Mouse (Mus musculus) mouse trophoblast stem cell (cell line): ENCODE data around the gene Slc9a8.

Experiments used
- in situ Hi-C, 2 experiments: fragments of 300-500 bp; cut with MseI, MboI; formaldehyde crosslinking; loops; 2 replicates in 1 of 2; 3 replicates in 1 of 2; pipeline ENCODE4 v1.15.1; 2025

Slc9a8 gene

DNA sequence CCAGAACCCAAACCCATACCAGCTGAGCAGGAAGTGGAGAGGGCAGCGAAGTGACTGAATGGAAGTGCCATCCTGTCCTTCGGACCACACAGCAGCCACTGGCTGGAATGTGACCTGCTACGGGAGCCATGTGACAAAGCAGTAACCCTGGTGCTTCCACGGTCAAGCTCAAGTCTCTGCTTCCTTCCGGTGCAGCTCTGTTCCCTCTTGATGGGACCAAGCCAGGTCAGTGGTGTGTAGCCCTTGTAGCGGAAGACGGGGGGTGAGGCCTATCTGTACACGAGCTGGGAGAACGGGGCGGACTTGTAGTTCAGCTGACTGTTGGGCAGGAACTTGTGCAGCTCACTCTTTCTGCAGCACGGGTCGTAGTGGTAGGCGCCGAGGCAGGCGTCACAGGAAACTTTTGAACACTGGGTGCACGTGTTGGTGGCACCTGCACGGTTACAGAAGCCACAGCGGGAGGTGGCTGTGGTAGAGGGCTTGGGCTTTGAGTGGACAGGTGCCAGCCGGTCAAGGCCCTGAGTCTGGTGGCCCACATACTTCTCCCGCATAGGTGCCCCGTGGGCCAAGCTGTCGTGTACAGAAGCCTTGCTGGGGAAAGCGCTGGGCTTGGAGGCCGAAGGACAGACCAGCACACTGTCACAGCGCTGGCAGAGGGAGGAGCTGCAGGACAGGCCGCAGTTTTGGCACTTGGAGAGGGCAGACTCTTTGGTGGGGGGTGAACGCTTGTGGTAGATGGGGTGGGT is 61.7 kb downstream of the Slc9a8 start:
- in situ Hi-C loops, result no loop called here

DNA sequence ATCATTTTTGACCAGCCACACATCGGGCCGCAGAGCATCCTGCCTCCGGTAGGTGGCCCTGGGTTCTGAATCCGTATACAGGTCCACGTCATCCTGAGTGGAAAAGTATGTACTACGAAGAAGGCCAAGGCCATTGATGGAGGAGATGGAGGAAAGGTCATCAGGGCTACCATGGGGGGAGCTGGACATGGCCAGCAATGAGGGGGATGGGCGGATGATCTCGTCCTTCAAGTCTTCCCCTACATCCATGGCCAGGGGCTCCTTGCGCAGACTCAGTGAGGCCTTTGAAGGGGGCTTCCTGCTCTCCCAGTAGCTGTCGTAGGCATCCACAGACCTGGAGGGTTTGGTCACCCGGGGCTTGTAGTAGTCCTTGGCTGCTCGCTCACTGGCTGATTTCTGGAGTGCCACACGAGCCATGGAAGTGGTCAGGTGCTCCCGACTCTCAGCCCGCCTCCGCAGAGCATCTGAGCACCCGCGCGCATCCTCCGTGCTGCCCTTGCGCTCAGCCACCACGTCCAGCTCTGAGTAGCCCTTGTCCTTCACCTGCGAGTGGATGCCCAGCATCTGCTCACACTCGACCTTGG is 62.4 kb downstream of the Slc9a8 start:
- in situ Hi-C loops, result no loop called here

DNA sequence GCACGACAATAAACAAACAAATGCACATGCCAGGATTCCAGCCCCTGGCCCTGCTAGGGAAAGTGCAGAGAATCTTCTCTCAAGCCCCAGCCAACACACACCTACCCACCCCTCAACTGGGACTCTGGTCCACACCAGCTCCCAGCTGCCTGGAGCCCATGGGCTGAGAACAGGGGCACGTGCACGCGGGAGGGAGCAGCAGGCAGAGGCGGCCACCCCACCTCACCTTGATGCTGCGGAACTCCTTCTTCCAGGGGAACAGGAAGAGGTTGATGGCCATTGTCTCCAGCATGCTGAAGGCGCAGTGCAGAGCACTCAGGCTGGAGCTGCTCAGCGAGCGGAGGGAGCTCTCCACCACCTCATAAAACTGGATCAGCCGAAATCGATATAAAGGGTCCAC is 63.4 kb downstream of the Slc9a8 start:
- in situ Hi-C loops, result no loop called here

DNA sequence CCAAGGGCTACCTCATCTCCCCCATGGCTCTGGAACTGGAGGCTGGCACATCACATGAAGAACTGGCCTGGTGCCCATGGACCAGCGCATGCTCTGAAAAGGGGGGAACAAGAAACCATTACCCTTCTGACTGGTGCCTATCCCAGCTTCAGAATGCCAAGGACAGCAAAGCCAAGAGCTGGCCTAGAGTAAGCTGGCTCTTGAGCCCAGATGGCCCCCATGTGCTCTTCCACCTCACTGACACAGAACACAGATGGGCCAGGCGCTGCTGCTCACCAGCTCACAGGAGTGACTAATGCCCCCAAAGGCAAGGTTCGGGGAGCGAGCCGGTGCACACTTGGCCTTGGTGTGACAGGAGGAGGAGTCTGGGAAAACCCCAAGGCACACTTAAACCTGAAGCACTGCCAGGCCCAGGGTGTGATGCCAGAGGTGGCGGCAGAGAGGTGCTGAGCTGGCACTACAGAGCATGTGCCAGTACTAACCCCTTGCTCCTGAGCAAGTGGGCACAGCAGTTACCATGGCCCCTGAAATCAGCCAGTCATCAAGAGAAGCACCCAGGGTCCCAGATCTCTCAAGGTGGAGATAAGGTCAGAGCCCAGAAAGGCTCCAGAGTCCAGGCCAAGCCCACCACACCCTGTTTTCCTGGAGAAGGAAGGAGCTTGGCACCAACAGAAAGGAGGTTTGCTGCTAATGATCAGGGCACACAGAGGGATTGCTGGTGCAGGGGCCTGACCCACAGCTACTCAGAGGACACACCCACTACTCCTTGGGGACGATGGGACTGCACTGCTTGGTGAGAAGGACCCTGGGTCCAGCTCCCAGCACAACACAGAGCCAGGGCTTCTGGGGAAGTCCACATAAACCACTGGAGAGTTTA is 64.2 kb downstream of the Slc9a8 start:
- in situ Hi-C loops, result no loop called here

DNA sequence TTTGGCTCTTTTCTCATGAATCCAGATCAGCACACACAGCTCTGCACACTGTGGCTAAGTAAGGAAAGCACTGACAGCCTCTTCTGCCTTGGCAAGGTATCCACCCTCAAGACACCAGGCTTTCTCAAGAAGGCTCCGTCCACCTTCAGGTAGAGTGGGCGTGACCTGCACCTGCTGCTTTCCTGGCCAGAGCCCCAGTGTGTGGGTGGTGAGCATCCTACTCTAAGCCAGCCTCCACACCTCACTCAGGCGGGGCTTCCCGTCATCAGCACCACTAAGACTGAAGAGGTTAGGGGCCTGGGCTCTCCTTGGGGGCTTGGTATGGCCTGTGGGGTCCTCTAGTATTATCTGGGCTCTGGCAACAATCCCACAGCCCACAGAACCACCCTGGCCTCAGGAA is 65.1 kb downstream of the Slc9a8 start:
- in situ Hi-C loops, result no loop called here

DNA sequence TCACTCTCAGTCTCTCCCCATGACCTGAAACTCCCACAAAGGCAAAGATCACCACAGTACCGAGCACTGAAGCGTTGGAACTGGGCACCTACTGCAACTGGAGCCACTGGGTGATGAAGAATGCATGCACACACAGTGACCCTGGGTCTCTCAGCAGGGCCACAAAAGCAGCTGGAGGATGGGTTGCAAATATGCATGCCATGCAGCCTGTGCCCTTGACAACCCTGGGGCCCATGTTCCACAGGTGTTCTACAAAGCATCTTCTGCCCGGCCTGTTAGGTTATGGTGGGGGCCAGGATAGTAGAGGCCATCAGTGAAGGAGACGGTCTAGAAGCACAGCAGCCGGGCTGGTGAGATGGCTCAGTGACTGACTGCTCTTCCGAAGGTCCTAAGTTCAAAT is 66.0 kb downstream of the Slc9a8 start:
- in situ Hi-C loops, result no loop called here

DNA sequence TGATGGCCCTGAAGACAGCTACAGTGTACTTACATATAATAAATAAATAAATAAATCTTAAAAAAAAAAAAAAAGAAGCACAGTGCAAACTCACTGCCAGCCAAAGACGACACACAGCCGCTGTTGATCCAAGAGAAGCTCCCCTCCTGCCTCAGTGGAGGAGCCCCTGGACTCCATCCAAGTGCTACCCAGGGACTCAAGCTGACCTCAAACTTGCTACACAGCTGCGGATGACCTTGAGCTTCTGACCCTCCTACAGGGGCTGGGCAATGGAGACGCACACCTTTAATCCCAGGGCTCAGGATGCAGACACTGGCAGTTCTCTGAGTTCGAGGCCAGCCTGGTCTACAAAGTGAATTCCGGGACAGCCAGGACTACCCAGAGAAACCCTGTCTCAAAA is 66.5 kb downstream of the Slc9a8 start:
- in situ Hi-C loops, result no loop called here

DNA sequence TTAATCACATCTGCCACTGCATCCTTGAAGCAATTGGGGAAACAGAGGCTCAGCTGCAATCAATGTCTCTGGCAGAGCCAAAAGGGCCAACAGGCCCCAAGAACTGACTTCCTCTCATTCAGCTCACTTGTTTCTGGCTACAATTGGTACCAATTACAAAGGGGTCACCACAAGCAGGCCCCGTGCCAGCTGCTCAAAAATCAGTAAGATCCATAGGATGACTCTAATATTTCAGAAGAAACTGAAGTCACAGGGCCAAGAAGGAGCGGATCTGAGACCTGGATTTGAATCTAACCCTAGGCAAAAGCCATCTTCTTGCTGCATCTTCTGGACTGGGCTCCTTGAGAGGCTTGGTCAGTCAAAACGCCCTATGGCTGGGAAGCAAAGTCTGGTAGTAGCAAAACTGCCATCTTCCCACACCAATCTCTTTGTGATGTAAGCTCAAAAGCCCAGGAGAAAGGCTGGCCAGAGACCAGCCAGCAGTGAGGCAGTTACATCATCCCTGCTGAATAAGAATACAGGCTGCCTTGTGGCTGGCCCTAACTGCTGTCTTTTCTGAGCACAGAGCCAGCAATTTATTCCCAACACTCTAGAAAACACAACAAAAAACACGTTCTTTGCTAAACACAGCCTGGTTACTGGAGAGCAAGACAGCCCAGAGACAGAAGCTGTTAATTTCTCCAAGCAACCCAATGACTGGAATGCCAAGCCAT is 69.5 kb downstream of the Slc9a8 start:
- in situ Hi-C loops, result no loop called here

DNA sequence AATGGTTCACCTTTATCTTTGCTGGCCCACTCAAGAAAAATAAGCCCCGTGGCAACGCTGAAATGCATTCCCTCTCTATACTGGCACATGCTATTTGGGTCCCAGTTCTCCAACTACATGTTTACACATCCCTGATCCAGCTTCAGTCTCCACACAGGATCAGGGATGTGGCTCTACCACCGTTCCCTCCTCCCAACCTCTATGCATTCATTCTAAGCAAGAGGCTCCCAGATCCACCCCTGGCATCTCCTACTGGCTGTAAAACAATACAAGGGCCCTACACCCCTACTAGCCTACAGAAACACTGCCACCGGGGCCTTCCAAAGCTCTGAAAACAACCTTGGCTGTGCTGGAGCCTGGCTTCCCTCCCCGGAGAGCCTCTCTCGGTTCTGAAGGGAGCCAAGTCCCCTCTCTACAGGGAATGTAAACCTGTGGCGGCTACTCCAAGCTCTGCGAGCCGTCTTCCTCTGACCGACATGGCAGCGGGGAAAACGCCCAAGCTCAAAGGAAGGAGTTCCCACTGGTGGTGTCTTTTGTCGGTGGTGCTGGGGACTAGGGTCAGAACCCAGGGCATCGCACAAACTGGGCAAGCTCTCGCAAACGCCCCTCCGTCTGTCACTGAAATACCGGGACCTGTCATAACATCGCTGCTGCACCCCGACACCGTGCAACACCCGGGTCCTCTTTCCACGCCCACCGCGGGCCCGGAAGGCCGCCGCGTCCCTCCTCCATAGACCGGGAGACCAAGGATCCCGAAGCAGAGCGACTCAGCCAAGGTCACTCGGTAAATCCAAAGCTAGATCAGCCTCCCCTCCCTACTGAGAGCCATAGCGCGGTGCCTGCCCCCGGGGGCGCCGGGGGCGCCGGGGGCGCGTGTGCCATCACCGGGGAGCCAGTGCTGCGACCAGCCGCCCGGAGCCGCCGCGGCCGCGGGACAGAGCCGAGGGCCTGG is 70.5 kb downstream of the Slc9a8 start, which contains the start of gene Rnf114:
Gene Rnf114 (plus strand): TSS at position 889 of the 952 bp plus-strand sequence.
- in situ Hi-C loops, result no loop called here

DNA sequence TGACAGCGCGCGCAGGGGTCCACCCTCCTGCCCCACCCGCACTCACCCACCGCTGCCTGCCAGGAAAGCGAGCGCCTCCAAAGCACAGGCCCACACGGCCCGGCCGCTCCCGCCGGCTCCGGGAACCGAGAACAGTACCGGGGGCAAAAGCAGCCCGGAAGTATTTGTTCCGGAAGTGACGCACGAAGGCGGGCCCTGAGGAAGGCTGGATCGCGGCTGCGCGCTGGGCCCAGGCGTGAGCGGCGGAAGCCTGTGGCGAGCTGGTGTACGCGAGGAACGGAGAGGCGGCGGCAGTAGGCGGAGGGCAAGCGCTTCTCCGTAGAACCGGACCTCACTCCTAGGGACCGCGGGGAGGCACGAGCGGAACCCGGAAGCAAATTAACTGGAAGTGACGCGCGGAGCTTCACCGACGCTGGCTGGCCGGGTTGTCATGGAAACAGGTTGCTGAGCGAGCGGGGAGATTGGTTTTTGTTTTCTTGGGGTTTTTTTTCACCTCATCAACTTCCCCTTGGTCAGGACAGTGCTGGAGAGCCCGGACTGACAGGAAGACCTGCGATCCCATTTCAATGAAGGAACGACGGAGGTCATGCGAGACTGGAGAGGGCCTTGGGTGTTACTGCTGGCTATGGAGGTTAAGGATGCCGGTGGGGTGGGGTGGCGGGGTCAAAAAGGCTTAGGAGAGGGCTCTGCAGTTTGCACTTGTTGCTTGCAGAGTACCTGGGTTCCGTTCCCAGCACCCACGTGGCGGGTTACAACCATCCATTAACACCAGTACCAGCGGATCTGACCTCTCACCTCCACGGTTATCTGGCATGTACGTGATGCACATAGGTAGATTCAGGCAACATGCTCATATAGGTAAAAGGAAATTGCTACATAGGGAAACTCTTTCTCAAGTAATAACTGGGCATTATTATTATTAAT is 71.5 kb downstream of the Slc9a8 start, which contains the start of gene Spata2:
Gene Spata2 (minus strand): TSS at position 175 of the 924 bp plus-strand sequence.
- in situ Hi-C loops, result no loop called here

DNA sequence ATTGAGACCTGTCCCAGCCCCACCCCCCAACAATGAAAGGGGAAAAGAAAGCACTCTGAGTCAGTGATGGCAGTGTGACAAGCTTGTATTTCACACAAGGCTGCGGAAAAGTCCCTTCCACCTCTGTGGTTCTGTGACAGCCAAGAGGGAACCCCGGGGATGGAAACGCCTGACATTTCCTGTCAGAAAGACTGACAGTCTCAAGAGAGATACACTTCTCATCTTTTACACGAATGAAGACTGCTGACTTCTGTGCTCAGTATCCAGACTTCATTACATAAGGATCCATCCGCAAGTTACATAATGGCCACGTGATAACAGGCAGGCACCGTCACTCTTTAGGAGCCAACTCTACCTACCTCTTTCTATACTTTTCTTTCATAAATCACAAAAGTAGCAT is 74.9 kb downstream of the Slc9a8 start:
- in situ Hi-C loops, result no loop called here

DNA sequence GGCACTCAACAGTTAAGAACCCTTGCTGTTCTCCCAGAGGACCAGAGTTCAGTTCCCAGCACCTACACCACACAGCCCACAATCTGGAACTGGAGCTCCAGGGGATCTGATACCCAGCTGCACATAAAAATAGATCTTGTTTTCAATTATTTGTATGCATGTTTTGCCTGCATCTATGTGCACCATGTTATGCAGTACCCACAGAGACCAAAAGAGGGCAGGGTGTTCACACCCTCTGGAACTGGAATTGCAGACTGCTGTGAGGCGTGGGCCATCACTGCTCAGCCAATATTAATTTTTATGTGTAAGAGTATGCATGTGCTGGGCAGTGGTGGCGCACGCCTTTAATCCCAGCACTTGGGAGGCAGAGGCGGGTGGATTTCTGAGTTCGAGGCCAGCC is 75.8 kb downstream of the Slc9a8 start:
- in situ Hi-C loops, result no loop called here

DNA sequence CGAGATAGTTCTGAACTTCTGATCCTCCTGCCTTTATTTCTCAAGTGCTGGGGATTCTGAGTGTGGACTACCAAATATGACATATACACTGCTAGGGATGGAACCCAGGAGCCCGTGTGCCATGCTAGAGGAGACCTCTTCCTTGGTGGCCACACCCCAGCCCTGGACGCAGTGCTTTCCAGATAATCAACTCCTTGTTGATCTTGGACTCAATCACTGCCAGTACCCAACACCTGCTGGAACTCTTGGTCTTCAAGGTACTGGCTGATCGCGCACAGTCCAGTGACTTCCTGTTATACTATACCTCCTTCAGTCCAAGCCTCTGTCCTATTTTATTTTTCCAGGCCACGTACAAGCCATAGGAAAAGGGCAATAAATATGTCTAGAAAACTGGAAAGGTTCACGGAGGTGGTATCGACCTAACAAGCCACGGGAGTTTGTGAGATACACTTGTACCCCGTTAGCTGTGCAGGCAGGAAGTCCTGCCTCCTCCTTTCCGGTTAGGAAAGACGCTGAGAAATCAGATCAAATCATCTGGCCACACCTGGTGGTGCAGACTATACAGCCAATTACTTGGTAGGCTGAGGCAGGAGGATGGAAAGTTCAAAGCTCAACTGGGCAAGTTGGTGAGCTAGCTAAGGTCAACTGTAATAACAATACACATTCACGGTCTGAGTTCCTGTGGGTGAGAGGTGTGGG is 81.2 kb downstream of the Slc9a8 start:
- in situ Hi-C loops, result no loop called here

DNA sequence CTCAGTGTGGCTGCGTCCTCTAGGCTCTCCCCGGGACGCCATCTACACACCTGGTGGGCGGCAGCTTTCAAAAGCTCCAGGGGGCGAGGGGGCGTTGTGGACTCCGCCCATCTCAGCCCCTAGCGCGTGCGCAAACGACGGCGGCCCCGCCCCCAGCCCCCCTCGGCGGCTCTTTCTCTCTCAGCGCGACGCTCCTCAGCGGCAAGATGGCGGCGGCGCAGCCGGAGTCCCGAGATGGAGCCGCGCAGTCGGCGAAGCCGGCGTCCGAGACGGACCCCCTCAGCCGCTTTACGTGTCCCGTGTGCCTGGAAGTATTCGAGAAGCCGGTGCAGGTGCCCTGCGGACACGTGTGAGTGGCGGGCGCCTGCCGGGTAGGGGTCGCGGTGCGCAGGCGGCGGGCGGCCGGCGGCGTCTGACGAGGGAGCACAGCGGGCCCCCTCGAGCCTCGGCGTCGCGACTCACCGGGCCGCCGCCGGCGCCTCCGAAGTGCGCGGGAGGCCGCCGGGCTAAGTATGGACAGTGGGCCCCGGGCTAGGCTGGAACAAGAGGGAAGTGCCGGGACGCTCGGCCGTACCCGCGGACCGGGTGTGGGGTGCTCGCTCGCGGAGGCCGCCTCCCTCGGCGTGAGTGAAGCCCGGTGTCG is 81.9 kb downstream of the Slc9a8 start:
- in situ Hi-C loops, result no loop called here

DNA sequence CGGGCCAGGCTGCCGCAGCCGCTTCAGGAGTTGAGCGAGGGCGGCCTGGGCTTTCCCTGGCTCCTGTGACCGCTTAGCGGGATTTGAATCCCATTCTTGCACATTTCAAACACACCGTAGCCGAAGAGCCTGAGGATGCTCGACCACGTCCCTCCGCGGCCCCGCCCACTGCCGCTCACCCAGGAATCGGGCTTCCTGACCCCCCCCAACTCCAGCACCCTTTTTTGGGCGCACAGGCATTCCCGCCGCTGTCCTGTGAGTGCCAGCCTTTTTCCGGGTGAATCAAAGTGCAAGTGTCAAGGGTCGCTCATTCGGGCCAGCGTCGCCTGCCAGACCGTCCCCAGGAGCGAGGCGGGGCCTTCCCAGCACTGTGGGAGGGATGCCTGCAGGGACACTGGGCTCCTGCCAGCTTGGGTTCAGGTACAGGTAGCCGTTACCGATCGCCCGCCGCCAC is 82.4 kb downstream of the Slc9a8 start:
- in situ Hi-C loops, result no loop called here

DNA sequence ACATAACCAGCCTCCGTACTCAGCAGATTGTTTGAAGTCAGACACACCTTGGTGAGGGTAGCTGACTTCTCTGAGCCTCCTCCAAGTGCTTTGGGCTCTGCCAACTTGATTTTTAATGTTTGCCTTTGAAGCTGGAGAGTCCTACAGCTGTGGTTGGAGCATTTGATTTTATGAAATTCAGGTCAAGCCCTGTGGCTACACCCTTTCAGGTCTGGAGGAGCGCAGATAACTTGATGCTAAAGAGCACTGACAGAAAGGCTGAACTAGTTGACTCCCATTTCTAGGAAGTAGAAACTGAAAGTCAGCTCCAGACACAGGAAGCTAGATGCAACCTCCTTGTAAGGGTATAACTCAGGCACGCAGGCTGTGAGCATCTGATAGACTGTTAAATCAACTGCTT is 83.6 kb downstream of the Slc9a8 start:
- in situ Hi-C loops, result no loop called here

DNA sequence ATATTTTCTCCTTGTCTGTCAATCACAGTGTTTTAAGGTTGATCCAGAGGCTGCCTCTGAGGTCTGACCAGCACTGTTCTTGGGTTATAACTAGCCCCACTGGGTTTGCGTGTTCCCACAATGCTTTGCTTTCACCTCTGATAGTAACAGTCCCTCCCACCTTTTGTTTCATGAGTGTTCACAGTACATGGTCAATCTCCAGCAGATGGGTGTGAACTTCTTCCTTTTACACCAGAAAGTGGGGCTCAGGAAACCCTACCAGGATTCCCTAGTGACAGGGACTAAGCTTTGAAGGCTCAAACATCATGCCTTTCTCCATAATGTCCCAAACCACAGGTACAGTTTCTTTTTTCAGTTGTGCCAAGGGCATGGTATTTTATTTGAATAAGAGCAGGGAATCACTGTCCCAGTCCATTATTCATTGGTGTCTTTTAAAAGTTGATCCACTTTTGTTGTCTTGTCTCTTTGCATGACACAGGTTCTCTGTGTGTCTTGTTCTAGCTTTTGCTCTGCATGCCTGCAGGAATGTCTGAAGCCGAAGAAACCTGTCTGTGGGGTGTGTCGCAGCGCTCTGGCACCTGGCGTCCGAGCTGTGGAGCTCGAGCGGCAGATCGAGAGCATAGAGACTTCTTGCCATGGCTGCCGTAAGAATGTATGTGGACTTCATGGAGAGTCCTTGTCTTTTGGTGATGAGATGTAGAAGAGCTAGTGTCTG is 85.2 kb downstream of the Slc9a8 start:
- in situ Hi-C loops, result no loop called here
